15 mouse cellular contexts compared by ENCODE assay signal in genomic region chr7:112271627-112272026, GRCm38 (mm10). TPM values are rescaled to one million over a fixed set of nuclear protein-coding genes. Genes with fewer than 3 reads are reported as not detected.
DNase-seq lines count a peak whose midpoint lies in the region; ATAC-seq and TF ChIP-seq lines count a peak whose summit lies in the region.
"Had no signal": no experiment of that assay in that cellular context is flagged by ENCODE, and none has a peak within 500 bp of the region (broad histone marks: within the 10 kb centered on the region; RNA-seq: fewer than 3 reads in every experiment).

No protein-coding gene starts in this region.

- no peak for ATAC-seq in heart, embryonic 11.5 days (replicated peaks; ENCODE audit: insufficient number of reproducible peaks, low FRiP score, low TSS enrichment)
- ATAC-seq in lung, embryonic 15.5 days (ENCODE audit: borderline replicate concordance, extremely low read depth, low FRiP score, low TSS enrichment): no peak
- ATAC-seq in intestine, embryonic 14.5 days (replicated peaks; ENCODE audit: low FRiP score, low TSS enrichment, low read depth): no peak
- ATAC-seq in stomach, postnatal 0 days (ENCODE audit: low FRiP score, low TSS enrichment): peak; percentile 25; the same call in 1 of the 2 replicates
- ATAC-seq in forebrain, embryonic 13.5 days: no peak
- ATAC-seq: forebrain, embryonic 14.5 days; inflammation-experienced regulatory T-cells, adult 6 months; midbrain, embryonic 15.5 days had no signal

- no peak for TF ChIP-seq CTCF in stomach, postnatal 0 days (IDR thresholded peaks at IDR 0.05; ENCODE audit: low read depth)

- H3K27me3 ChIP-seq in heart, embryonic 11.5 days (ENCODE audit: control insufficient read depth, insufficient read depth, low read length): no peaks in the 10 kb centered on the region
- H3K27me3 ChIP-seq in lung, embryonic 15.5 days: no peaks in the 10 kb centered on the region
- H3K27me3 ChIP-seq in intestine, embryonic 14.5 days (replicated peaks; ENCODE audit: control insufficient read depth, insufficient read depth, low read length): no peaks in the 10 kb centered on the region
- H3K27me3 ChIP-seq in stomach, postnatal 0 days (ENCODE audit: control insufficient read depth, insufficient read depth, low read length): no peaks in the 10 kb centered on the region
- H3K27me3 ChIP-seq in forebrain, embryonic 13.5 days: no peaks in the 10 kb centered on the region
- H3K27me3 ChIP-seq: hindbrain, embryonic 13.5 days; midbrain, embryonic 15.5 days had no signal

- H3K4me2 ChIP-seq in heart, embryonic 11.5 days: no peak overlapping the region
- no peak overlapping the region for H3K4me2 ChIP-seq in lung, embryonic 15.5 days
- H3K4me2 ChIP-seq in intestine, embryonic 14.5 days (ENCODE audit: low read length): no peak overlapping the region
- no peak overlapping the region for H3K4me2 ChIP-seq in stomach, postnatal 0 days (replicated peaks; ENCODE audit: low read depth)
- H3K4me2 ChIP-seq in forebrain, embryonic 13.5 days: no peak overlapping the region
- H3K4me2 ChIP-seq: hindbrain, embryonic 13.5 days; kidney, embryonic 15.5 days; liver, embryonic 11.5 days; midbrain, embryonic 15.5 days had no signal

- intact Hi-C loops in heart, postnatal 14 days (cut with DNase I): no loop called here

- peaks cover 6% of the 10 kb centered on the region; the same call in 1 of the 2 replicates for H3K36me3 ChIP-seq in heart, embryonic 11.5 days (ENCODE audit: control insufficient read depth, insufficient read depth, low read length)
- no peaks in the 10 kb centered on the region for H3K36me3 ChIP-seq in lung, embryonic 15.5 days
- 0 out of 2 replicates have a peak, but pooled peaks cover 5% of the 10 kb centered on the region for H3K36me3 ChIP-seq in intestine, embryonic 14.5 days (ENCODE audit: control insufficient read depth, insufficient read depth, low read length)
- peaks cover 3% of the 10 kb centered on the region; the same call in 1 of the 2 replicates for H3K36me3 ChIP-seq in stomach, postnatal 0 days (ENCODE audit: control insufficient read depth, insufficient read depth, low read length)
- no peaks in the 10 kb centered on the region for H3K36me3 ChIP-seq in forebrain, embryonic 13.5 days (ENCODE audit: poor library complexity, severe bottlenecking)
- H3K36me3 ChIP-seq: hindbrain, embryonic 13.5 days; kidney, embryonic 15.5 days; midbrain, embryonic 15.5 days had no signal

- H3K9ac ChIP-seq in heart, embryonic 11.5 days (ENCODE audit: low read depth, low read length): no peak overlapping the region
- no peak overlapping the region for H3K9ac ChIP-seq in lung, embryonic 15.5 days
- H3K9ac ChIP-seq in intestine, embryonic 14.5 days (ENCODE audit: low read length): no peak overlapping the region
- H3K9ac ChIP-seq in stomach, postnatal 0 days (ENCODE audit: low read length): no peak overlapping the region
- H3K9ac ChIP-seq in forebrain, embryonic 13.5 days: no peak overlapping the region
- H3K9ac ChIP-seq: hindbrain, embryonic 13.5 days; kidney, embryonic 15.5 days; midbrain, embryonic 15.5 days had no signal

- H3K27ac ChIP-seq in heart, embryonic 11.5 days (ENCODE audit: low read depth, low read length): peak overlapping the region; percentile 84
- peak overlapping the region; percentile 91 for H3K27ac ChIP-seq in lung, embryonic 15.5 days
- H3K27ac ChIP-seq in intestine, embryonic 14.5 days (ENCODE audit: low read depth): 0 out of 2 replicates have a peak overlapping the region, but pooled peaks have one; percentile 34
- H3K27ac ChIP-seq in stomach, postnatal 0 days (replicated peaks): 0 out of 2 replicates have a peak overlapping the region, but pooled peaks have one; percentile 41
- no peak overlapping the region for H3K27ac ChIP-seq in forebrain, embryonic 13.5 days
- H3K27ac ChIP-seq: hindbrain, embryonic 13.5 days; kidney, embryonic 15.5 days; midbrain, embryonic 15.5 days had no signal

- no peak overlapping the region for H3K4me3 ChIP-seq in heart, embryonic 11.5 days (ENCODE audit: low read depth, low read length)
- H3K4me3 ChIP-seq in lung, embryonic 15.5 days: no peak overlapping the region
- H3K4me3 ChIP-seq in intestine, embryonic 14.5 days (ENCODE audit: low read depth, low read length): no peak overlapping the region
- H3K4me3 ChIP-seq in stomach, postnatal 0 days (ENCODE audit: low read depth, low read length): no peak overlapping the region
- no peak overlapping the region for H3K4me3 ChIP-seq in forebrain, embryonic 13.5 days
- H3K4me3 ChIP-seq: hindbrain, embryonic 13.5 days; kidney, embryonic 15.5 days; midbrain, embryonic 15.5 days; myocyte had no signal

- H3K9me3 ChIP-seq in heart, embryonic 11.5 days (replicated peaks; ENCODE audit: control insufficient read depth, low read length): no peaks in the 10 kb centered on the region
- no peaks in the 10 kb centered on the region for H3K9me3 ChIP-seq in lung, embryonic 15.5 days
- H3K9me3 ChIP-seq in intestine, embryonic 14.5 days (ENCODE audit: control insufficient read depth, low read length): no peaks in the 10 kb centered on the region
- H3K9me3 ChIP-seq in stomach, postnatal 0 days (ENCODE audit: control insufficient read depth, low read length): no peaks in the 10 kb centered on the region
- no peaks in the 10 kb centered on the region for H3K9me3 ChIP-seq in forebrain, embryonic 13.5 days (replicated peaks)
- H3K9me3 ChIP-seq: hindbrain, embryonic 13.5 days; kidney, embryonic 15.5 days; midbrain, embryonic 15.5 days had no signal

- no peak for DNase-seq in heart, postnatal 14 days
- DNase-seq in lung, postnatal 10 days: no peak
- no peak for DNase-seq in intestine, embryonic 14.5 days (ENCODE audit: low spot score)
- no peak for DNase-seq in stomach, postnatal 0 days (ENCODE audit: low spot score)
- DNase-seq: gastrocnemius, postnatal 14 days had no signal

- WGBS in heart, embryonic 11.5 days (ENCODE audit: insufficient replicate concordance): 82% methylated on average over 3 of the region's 3 CpGs
- 59% methylated on average over 3 of the region's 3 CpGs for WGBS in lung, embryonic 15.5 days
- 81% methylated on average over 3 of the region's 3 CpGs for WGBS in intestine, embryonic 14.5 days
- WGBS in stomach, postnatal 0 days: 73% methylated on average over 3 of the region's 3 CpGs
- 70% methylated on average over 3 of the region's 3 CpGs for WGBS in forebrain, embryonic 13.5 days

- TF ChIP-seq EP300 in stomach, postnatal 0 days (optimal IDR thresholded peaks at IDR 0.05): no peak

- peaks cover 96% of the 10 kb centered on the region for H3K4me1 ChIP-seq in heart, embryonic 11.5 days (ENCODE audit: control insufficient read depth, insufficient read depth, low read length)
- peaks cover 93% of the 10 kb centered on the region for H3K4me1 ChIP-seq in lung, embryonic 15.5 days
- peaks cover 22% of the 10 kb centered on the region for H3K4me1 ChIP-seq in intestine, embryonic 14.5 days (replicated peaks; ENCODE audit: control insufficient read depth, insufficient read depth, low read length)
- peaks cover 8% of the 10 kb centered on the region; the same call in 1 of the 2 replicates for H3K4me1 ChIP-seq in stomach, postnatal 0 days (replicated peaks; ENCODE audit: control insufficient read depth, insufficient read depth)
- peaks cover 35% of the 10 kb centered on the region for H3K4me1 ChIP-seq in forebrain, embryonic 13.5 days
- H3K4me1 ChIP-seq: midbrain, embryonic 15.5 days had no signal

RNA-seq across cellular contexts. Expression of gene Mical2, which starts 46.0 kb away (rescaled TPM):
- 117 and 132 TPM in 2 replicates for polyA plus RNA-seq in heart, embryonic 11.5 days (2014; fragmentation: Nextera tagmentation; extraction: Ambion mirVana)
- total RNA-seq in heart, postnatal 14 days (2021): 100 to 1,000 TPM; 105 to 127 TPM
- 20.7 and 22.8 TPM in 2 replicates for polyA plus RNA-seq in lung, embryonic 15.5 days (2015; fragmentation: Nextera tagmentation; extraction: Ambion mirVana)
- 16.6 and 18.2 TPM in 2 replicates for polyA plus RNA-seq in intestine, embryonic 14.5 days (2014; fragmentation: Nextera tagmentation; extraction: Ambion mirVana)
- polyA plus RNA-seq in stomach, postnatal 0 days (2015; fragmentation: Nextera tagmentation; extraction: Ambion mirVana): 8.4 and 8.8 TPM in 2 replicates
- polyA plus RNA-seq in forebrain, embryonic 13.5 days (2015; fragmentation: Nextera tagmentation; extraction: Ambion mirVana): 1.1 and 2.9 TPM in 2 replicates
